Mouse (Mus musculus) CD4-positive naive resting alpha-beta T cell, adult 76 days (primary cell): ENCODE measurements around the gene Abhd15. TPM values are rescaled to one million over a fixed set of nuclear protein-coding genes. Genes with fewer than 3 reads are reported as not detected.

Source experiments
- total RNA-seq: library from RNA; stranded (reverse); gene quantifications from one replicate; pipeline ENCODE4 v1.2.4, GENCODE M21; 2023

The Abhd15 gene
- 3.9 TPM for total RNA-seq

GRCm38 (mm10) chr11:77514832-77515636 lies at the start of gene Abhd15:
Gene Abhd15 (plus strand): TSS chr11:77515121.

GRCm38 (mm10) chr11:77489591-77490235 lies 25.2 kb upstream of the Abhd15 start, which contains the start of gene Ankrd13b:
Gene Ankrd13b (minus strand): TSS chr11:77489678.

GRCm38 (mm10) chr11:77493512-77494343 lies 21.2 kb upstream of the Abhd15 start, which contains the start of gene Git1:
Gene Git1 (plus strand): TSS chr11:77493562.

GRCm38 (mm10) chr11:77515637-77516552 lies 974 bp downstream of the Abhd15 start, which contains the start of gene Trp53i13:
Gene Trp53i13 (minus strand): TSS chr11:77515980.

GRCm38 (mm10) chr11:77519043-77519442 lies 4.1 kb downstream of the Abhd15 start, which contains the start of gene Gm10392:
Gene Gm10392 (minus strand): TSS chr11:77519198.

Other genes starting within 250 kb of the Abhd15 start
- gene Coro6, start 52.7 kb upstream of the Abhd15 start, total RNA-seq: 1.7 TPM
- gene Ankrd13b, start 25.4 kb upstream of the Abhd15 start, total RNA-seq: 14.2 TPM
- 37.0 TPM for gene Git1, start 21.6 kb upstream of the Abhd15 start, total RNA-seq
- gene Trp53i13, start 859 bp downstream of the Abhd15 start, total RNA-seq: 20.1 TPM
- 2.8 TPM for gene Gm10392, start 4.1 kb downstream of the Abhd15 start, total RNA-seq
- gene Taok1, start 92.7 kb downstream of the Abhd15 start, total RNA-seq: 36.8 TPM
- 142 TPM for gene Nufip2, start 171.0 kb downstream of the Abhd15 start, total RNA-seq
- gene Cryba1, start 210.2 kb downstream of the Abhd15 start, total RNA-seq: not detected
- gene Myo18a, start 248.1 kb downstream of the Abhd15 start, total RNA-seq: 68.6 TPM